Mouse (Mus musculus) heart, postnatal 0 days (tissue): Measurements from ENCODE around the gene Wbp2. TPM values are rescaled to one million over a fixed set of nuclear protein-coding genes. Genes with fewer than 3 reads are reported as not detected.

Experiments used
- ATAC-seq: fragments of 200-750 bp; cut with Nextera tagmentation; 2 replicates; pipeline ENCODE4 v1.8.0; 2017; ENCODE audit warnings: low read depth, moderate number of reproducible peaks, moderate library complexity; ENCODE audit not compliant: insufficient read depth
- DNase-seq: peaks from one replicate; pipeline ENCODE4 v3.0.0-alpha.2; 2016; ENCODE audit warnings: low spot score
- H3K27ac ChIP-seq: fragments of 300-500 bp; sonication (generic); 2 replicates; pipeline ENCODE4 v1.5.1; 2014; ENCODE audit warnings: low read depth, mild to moderate bottlenecking
- H3K27me3 ChIP-seq: fragments of 300-500 bp; sonication (generic); 2 replicates; pipeline ENCODE4 v1.6.1; 2014; ENCODE audit warnings: low read length, mixed read lengths; ENCODE audit not compliant: control insufficient read depth, insufficient read depth
- H3K36me3 ChIP-seq: fragments of 300-500 bp; sonication (generic); replicated peaks from 2 replicates; pipeline ENCODE4 v1.6.1; 2014; ENCODE audit warnings: low read length, mixed read lengths; ENCODE audit not compliant: control insufficient read depth, insufficient read depth
- H3K4me1 ChIP-seq: fragments of 300-500 bp; sonication (generic); 2 replicates; pipeline ENCODE4 v1.6.1; 2014; ENCODE audit warnings: antibody characterized with exemption; ENCODE audit not compliant: control insufficient read depth, insufficient read depth
- H3K4me2 ChIP-seq: fragments of 300-500 bp; sonication (generic); 2 replicates; pipeline ENCODE4 v1.6.1; 2014; ENCODE audit warnings: low read depth, mild to moderate bottlenecking, low read length, moderate library complexity
- H3K4me3 ChIP-seq: fragments of 300-500 bp; sonication (generic); 2 replicates; pipeline ENCODE4 v1.5.1; 2014; ENCODE audit warnings: low read depth, low read length
- H3K9ac ChIP-seq: fragments of 300-500 bp; sonication (generic); replicated peaks from 2 replicates; pipeline ENCODE4 v1.6.1; 2014; ENCODE audit warnings: low read depth, low read length, mixed read lengths
- H3K9me3 ChIP-seq: fragments of 300-500 bp; sonication (generic); replicated peaks from 2 replicates; pipeline ENCODE4 v1.6.1; 2016; ENCODE audit warnings: low read length; ENCODE audit not compliant: control insufficient read depth
- CTCF ChIP-seq: IDR thresholded peaks from 2 replicates; pipeline ENCODE4 v1.5.1; 2016; ENCODE audit warnings: antibody characterized with exemption, control low read depth, low read depth
- EP300 ChIP-seq: IDR thresholded peaks from 2 replicates; pipeline ENCODE4 v1.6.1; 2016; ENCODE audit warnings: antibody characterized with exemption, low read depth
- WGBS: fragments of 180-500 bp; shearing (Covaris S2); extraction: QIAGEN DNeasy Blood & Tissue Kit; methylation state at CpG from one replicate; pipeline ENCODE4 v1.1.7; 2014; 5-methylcytosine and 5-hydroxymethylcytosine counted together
- polyA plus RNA-seq: library from polyadenylated mRNA; unstranded; fragments of >200 nt; fragmentation: Nextera tagmentation; extraction: Ambion mirVana; gene quantifications from 2 replicates; pipeline ENCODE4 v1.2.1, GENCODE M21; 2015
- total RNA-seq: library from RNA; depleted of rRNA; stranded (reverse); fragments of >200 nt; gene quantifications from 2 replicates; pipeline ENCODE4 v1.2.3, GENCODE M21; 2014; ENCODE audit warnings: low replicate concordance

Gene Wbp2
- total and polyA plus RNA-seq, 2 experiments from 2014 or later = 106 to 120 TPM

GRCm38 (mm10) chr11:116108464-116109137 is 21.8 kb upstream of the Wbp2 start:
- H3K27ac ChIP-seq = peak overlapping the region; percentile 95
- H3K27me3 ChIP-seq = no peaks in the 10 kb centered on the region
- H3K36me3 ChIP-seq = peaks cover 14% of the 10 kb centered on the region; the same call in 1 of the 2 replicates
- WGBS = 6% methylated on average over 23 of the region's 23 CpGs
- H3K4me2 ChIP-seq = peak overlapping the region; percentile 66
- ATAC-seq (no peak), DNase-seq (peak; percentile 69)
- TF ChIP-seq EP300 = no peak
- TF ChIP-seq CTCF = no peak
- peaks cover 35% of the 10 kb centered on the region for H3K4me1 ChIP-seq
- peak overlapping the region; percentile 89 for H3K4me3 ChIP-seq
- no peaks in the 10 kb centered on the region for H3K9me3 ChIP-seq
- peak overlapping the region; percentile 90 for H3K9ac ChIP-seq

GRCm38 (mm10) chr11:116107777-116108285 is 21.0 kb upstream of the Wbp2 start:
- Histone ChIP-seq H3K4me3 (peak overlapping the region; percentile 89), H3K9me3 (no peaks in the 10 kb centered on the region), H3K36me3 (peaks cover 14% of the 10 kb centered on the region; the same call in 1 of the 2 replicates), H3K4me2 (peak overlapping the region; percentile 66), H3K27me3 (no peaks in the 10 kb centered on the region), H3K9ac (peak overlapping the region; percentile 90), H3K27ac (peak overlapping the region; percentile 95), H3K4me1 (peaks cover 42% of the 10 kb centered on the region)
- no peak for TF ChIP-seq CTCF
- no peak for ATAC-seq
- WGBS = 40% methylated on average over 19 of the region's 19 CpGs
- DNase-seq = no peak

- 46% methylated on average over 12 of the region's 14 CpGs for WGBS
- peaks cover 14% of the 10 kb centered on the region; the same call in 1 of the 2 replicates for H3K36me3 ChIP-seq
- peaks cover 45% of the 10 kb centered on the region for H3K4me1 ChIP-seq
- H3K27me3 ChIP-seq = no peaks in the 10 kb centered on the region
- TF ChIP-seq CTCF (peak; percentile 33), EP300 (no peak)
- ATAC-seq (no peak), DNase-seq (no peak)
- H3K9ac ChIP-seq = peak overlapping the region; percentile 90; the same call in 1 of the 2 replicates
- no peaks in the 10 kb centered on the region for H3K9me3 ChIP-seq
- peak overlapping the region; percentile 89 for H3K4me3 ChIP-seq
- peak overlapping the region; percentile 66 for H3K4me2 ChIP-seq
- H3K27ac ChIP-seq = peak overlapping the region; percentile 95
Observed at GRCm38 (mm10) chr11:116106963-116107776, 20.4 kb upstream of the Wbp2 start.

GRCm38 (mm10) chr11:116106154-116106962 is 19.6 kb upstream of the Wbp2 start:
- 50% methylated on average over 32 of the region's 32 CpGs for WGBS
- ATAC-seq (no peak), DNase-seq (no peak)
- Histone ChIP-seq H3K27ac (no peak overlapping the region), H3K9ac (no peak overlapping the region), H3K4me3 (0 out of 2 replicates have a peak overlapping the region, but pooled peaks have one; percentile 89), H3K4me1 (peaks cover 49% of the 10 kb centered on the region), H3K27me3 (no peaks in the 10 kb centered on the region), H3K36me3 (peaks cover 14% of the 10 kb centered on the region; the same call in 1 of the 2 replicates), H3K9me3 (no peaks in the 10 kb centered on the region), H3K4me2 (peak overlapping the region; percentile 66)
- TF ChIP-seq EP300 (no peak), CTCF (no peak)

- no peaks in the 10 kb centered on the region for H3K27me3 ChIP-seq
Observed at GRCm38 (mm10) chr11:116105065-116105464, 18.3 kb upstream of the Wbp2 start.

More at GRCm38 (mm10) chr11:116105065-116105464, 18.3 kb upstream of the Wbp2 start:
- 80% methylated on average over 2 of the region's 2 CpGs for WGBS
- Histone ChIP-seq H3K4me3 (no peak overlapping the region), H3K4me2 (no peak overlapping the region), H3K27ac (no peak overlapping the region), H3K9ac (no peak overlapping the region), H3K36me3 (peaks cover 14% of the 10 kb centered on the region; the same call in 1 of the 2 replicates), H3K4me1 (peaks cover 57% of the 10 kb centered on the region), H3K9me3 (no peaks in the 10 kb centered on the region)
- TF ChIP-seq EP300 (no peak), CTCF (no peak)
- DNase-seq = no peak
- ATAC-seq = no peak
